Mouse (Mus musculus) naive thymus-derived CD4-positive, alpha-beta T cell, adult 2 months (primary cell): ENCODE measurements around the gene Srsf4.

ENCODE experiments used
- DNase-seq: peaks from one replicate; pipeline ENCODE4 v3.0.0-alpha.2; 2011; ENCODE audit warnings: low read depth

Srsf4 gene

GRCm38 (mm10) chr4:131874169-131874536 is 736 bp downstream of the Srsf4 start:
- no peak for DNase-seq

DNA sequence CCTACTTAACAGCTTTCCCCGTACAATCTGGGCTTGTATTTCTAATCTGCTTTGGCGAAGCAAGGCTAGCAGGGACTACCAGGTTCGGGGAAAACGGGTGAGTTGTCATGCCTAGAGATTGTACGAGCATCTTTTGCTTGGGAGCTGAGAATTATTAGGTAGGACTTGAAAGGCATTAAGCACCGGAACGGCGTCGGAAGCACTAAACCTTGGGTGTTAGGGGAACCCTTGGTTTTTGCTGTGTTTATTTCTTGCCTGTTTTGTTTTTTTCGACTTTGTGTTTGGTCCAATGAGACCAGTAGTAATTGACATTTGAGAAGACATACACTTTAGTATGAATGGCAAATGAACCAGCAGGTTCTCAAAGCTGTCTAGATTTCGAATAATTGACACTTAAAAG is 1.1 kb downstream of the Srsf4 start:
- no peak for DNase-seq

DNA sequence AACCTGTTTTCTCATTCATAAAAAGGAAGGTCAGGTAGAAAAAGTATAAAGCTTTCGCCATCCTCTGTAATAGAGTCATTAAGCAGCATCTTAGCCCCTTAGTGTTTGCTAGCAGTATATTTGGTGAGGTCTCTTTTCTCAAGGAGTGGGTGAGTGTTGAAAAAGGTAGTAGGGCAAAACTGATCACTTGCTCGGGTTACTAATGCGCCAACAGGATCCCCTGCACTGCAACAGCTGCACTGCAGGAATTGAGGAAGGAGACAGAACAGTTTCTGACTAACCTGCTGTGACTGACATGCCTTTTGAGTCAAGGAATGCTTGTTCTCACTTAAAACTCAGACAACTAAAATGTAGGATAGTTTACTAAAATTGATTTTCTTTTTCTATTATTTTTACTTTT is 1.8 kb downstream of the Srsf4 start:
- no peak for DNase-seq

DNA sequence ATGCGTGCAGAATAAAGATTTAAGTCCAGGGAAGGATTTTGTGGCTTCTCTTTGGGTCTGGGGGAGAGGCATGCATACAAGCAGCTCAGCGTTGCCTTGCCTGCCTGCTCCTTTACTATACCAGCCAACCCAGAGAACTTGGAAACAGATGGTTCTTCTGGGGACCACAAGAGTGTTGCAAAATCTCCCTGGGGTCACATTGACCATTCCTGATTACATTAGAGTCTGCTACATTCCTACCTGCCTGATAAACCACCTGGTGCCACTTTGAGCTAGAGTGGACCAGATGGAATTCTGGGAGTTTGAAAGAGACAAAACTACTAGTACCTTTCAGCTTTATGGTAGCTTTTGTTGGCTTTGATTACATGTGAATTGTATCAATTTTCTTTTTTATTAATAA is 3.4 kb downstream of the Srsf4 start:
- DNase-seq, result no peak

DNA sequence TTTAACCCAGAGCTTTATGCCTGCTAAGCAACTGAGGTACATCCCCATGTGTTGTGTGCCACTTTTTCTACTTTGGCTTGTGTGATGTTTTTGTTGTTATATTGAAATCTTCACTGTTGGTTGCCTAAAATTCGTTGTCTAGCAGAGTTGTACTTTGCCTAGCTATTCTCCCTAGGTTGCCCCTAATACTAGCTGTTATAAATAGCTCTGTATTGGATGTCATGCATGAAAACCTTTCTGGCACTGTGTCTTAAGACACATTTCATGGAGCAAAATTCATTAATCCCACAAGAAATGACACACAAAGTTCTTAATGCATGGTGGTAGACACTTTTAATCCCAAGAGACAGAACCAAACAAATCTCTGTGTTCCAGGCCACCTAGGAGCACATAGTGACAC is 6.3 kb downstream of the Srsf4 start:
- DNase-seq, result no peak

DNA sequence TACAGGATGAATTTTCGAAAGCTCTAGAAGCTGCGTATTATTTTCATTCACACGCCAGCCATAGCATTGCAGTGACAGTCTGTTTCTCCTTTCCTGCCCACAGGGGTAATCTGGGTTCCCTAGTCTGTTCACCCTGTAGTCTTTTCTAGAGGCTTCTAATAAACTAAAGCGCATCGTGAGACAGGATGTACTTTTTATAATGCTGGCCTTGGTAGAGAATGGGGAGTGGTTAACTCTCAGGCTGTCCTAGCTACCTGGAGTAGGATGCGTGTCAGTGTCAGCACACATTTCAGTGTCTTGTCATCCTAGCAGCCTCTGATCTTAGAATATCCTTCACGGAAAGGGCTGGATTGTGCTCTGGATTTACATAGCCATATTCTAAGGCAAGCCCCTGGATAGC is 7.9 kb downstream of the Srsf4 start:
- DNase-seq, result peak; percentile 25

DNA sequence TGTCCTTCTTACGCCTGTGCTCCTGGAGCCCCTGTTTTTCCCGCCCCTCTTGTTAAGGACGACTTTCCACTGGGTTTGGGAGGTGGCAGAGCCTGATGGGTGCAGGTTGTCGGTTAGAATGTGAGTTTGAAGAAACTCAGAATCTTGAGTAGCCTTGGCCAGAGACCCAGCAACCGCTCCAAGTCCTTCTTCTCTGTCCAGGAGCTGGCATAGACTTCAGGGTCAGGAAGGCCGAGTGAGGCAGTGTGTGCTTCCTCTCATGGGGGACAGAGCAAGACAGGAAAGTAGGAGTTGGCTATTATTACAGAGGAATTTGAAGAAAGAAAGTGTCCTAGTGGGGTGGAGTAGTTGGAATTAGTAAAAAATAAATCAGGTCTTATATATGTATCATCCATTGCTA is 10.2 kb downstream of the Srsf4 start:
- DNase-seq, result no peak

DNA sequence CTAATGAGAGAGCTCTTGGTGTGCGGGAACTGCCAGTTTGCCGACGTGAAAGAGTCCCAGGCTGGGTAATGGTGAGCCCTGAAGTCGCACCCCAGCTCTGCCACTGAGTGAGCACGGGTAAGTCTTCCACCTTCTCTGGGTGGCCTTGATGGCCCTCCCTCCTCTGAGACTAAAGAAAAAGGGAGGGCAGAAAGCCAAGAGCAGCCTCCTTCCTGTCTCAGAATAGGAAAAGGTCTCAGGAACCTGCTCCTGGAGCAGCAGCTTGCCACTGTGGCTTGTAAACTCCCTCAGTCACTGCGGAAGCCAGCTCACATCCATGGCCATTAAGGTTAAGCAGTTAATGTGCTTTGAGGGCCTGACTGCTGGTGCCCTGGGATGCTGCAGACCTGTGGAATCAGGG is 12.0 kb downstream of the Srsf4 start:
- DNase-seq, result no peak

DNA sequence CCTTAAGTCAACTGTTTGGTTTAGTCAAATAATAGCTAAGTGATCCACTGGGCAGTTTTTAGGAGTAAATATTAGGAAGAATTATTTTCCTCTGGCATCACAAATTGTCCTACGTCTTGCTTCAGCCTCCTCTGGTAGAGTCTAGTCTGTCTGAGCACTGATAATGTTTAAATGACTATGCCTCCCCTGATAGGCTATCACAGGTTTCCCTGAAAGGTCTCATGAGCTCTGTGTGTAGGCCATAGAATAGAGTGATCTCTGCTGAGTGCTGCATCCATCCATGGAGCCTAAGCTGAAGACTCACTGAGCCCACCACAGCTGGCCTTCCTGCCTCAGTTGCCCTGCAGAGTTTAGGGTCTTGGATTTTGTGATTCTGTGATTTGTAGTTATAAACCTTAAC is 15.1 kb downstream of the Srsf4 start:
- DNase-seq, result no peak

DNA sequence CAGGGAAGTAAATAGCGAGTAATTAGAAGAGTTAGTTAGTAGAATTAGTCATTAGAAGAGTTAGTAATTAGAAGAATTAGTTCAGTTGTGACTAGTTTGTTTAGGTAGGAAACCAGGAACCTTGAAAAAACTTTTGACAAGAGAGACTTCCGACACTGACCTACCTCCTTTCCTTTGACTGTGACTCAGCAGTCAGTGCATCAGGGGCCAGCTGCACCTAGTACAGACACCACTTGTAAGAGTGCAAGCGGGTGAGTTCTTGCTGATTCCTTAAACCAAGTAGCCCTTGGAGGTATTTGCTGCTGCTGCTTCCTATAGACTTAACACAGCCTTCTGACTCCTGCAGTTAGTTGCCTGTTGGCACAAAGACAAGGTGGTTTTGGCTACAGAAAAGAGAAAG is 17.3 kb downstream of the Srsf4 start:
- no peak for DNase-seq

DNA sequence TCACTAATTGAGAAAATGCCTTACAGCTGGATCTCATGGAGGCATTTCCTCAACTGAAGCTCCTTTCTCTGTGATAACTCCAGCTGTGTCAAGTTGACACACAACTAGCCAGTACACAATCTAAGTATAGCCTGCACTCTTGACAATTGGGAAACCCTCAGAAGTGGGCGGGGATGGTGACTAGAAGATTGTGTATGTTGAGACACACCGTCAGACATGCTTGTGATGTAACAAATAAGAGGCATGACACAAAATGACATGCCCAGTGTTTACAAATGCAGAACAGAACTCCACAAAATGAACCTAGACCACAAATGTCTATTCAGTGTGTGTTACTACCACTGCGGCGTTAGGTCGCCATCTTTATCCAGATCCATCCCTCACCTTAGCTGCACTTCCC is 23.7 kb downstream of the Srsf4 start:
- no peak for DNase-seq

- no peak for DNase-seq
Measured at GRCm38 (mm10) chr4:131897787-131898186, 24.4 kb downstream of the Srsf4 start.

- no peak for DNase-seq
Measured at GRCm38 (mm10) chr4:131898503-131899179, 25.2 kb downstream of the Srsf4 start.

GRCm38 (mm10) chr4:131899180-131899554 is 25.8 kb downstream of the Srsf4 start:
- no peak for DNase-seq

DNA sequence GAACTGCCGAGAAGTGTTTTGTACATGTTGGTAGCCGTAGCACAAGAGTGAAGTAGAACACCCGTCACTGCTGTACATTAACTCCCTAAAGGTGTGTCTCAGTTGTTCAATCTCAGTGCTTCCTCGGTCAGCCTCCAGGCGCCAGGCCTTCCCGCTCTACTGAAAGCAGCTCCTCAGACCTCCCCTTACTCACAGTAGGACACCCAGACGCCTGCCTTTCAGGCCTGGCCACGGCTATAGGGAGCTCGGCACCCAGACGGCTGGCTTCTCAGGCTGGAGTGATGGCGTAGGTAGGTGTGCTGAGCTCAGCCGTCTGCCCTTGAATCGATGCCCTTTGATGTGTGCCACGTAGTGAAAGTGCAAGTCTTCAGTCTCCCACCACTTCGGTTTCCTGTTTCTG is 27.7 kb downstream of the Srsf4 start:
- no peak for DNase-seq

GRCm38 (mm10) chr4:131904478-131904877 is 31.1 kb downstream of the Srsf4 start:
- DNase-seq, result peak; percentile 35

DNA sequence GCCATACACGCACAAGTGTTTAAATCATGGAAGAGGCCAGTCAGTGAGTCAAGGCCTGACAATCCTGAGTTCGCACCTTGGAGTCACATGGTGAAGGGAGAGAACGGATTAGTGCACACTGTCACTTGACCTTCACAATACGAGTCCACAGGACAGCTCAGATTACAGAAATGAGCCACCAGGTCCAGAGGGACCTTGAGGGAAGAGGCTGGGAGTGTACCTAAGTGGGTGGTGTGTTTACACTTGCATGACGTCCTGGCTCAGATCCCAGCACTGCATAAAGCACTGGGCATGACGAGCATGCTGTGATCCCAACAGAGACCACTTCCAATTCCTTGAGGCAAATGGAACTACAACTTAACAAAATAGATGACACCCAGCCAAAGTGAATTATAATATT is 33.0 kb downstream of the Srsf4 start:
- no peak for DNase-seq

GRCm38 (mm10) chr4:131907912-131908311 is 34.5 kb downstream of the Srsf4 start:
- no peak for DNase-seq

DNA sequence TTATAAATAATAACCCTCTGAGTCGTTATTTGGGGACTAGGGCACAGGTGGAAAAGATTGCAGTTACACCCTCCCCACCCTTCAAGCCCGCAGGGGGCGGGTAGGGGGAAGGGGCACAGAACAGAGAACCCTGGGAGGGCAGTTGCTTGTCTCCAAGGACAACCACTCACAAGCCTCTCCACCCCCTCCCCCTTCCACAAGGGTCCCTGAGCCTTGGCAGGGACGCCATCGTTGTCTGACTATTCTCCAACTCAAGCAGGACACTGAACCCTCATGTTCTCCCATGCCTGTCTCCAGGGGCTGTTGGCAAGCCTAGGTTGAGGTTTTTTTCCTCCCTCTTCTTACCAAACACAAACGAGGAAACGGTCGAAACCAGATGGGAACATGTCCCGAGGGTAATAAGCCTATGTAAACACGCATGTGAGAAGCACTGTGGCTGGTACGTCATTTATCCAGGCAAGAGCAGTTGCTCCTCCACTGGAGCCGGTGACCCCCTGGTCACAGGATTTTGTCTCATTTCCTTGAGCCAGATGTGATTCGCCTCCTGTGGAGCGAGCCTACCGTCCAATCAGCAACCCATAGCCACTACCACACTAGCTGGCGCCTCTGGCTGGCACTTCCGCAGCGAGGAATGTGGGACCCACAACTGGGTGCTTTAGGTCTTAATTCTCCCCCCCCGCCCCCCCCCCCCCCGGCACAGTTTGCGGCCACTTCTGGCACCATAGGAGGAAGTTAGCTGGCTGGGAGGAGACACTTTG is 37.0 kb downstream of the Srsf4 start:
- DNase-seq, result no peak

DNA sequence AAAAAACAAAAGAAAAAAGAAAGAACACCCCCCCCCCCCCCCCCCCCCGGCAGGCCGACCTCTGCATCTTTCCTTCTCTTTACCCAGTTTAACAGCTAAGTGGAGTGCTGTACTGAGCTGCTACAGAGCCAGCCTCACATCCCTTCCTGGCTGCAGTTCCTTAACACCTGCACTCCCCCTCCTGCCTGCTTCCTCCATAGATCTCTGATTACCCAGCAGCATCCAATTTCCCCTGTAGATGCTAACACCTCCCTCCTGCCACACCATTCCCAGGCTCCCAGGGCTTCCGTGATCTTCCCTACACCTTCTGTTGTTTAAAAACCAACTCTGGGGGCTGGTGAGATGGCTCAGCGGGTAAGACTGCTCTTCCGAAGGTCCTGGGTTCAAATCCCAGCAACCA is 38.1 kb downstream of the Srsf4 start:
- DNase-seq, result no peak

GRCm38 (mm10) chr4:131913526-131913925 is 40.1 kb downstream of the Srsf4 start:
- DNase-seq, result no peak

- no peak for DNase-seq
Measured at GRCm38 (mm10) chr4:131914046-131914643, 40.7 kb downstream of the Srsf4 start.

GRCm38 (mm10) chr4:131914891-131915469 is 41.6 kb downstream of the Srsf4 start:
- DNase-seq, result no peak
